Mouse (Mus musculus): ENCODE results near the gene C1qa. TPM values are rescaled to one million over a fixed set of nuclear protein-coding genes. Genes with fewer than 3 reads are reported as not detected.

The C1qa gene
- total RNA-seq, 1 experiment, result not detected

- in situ Hi-C loops (cut with MboI; ENCODE audit: low sequenced_read_pairs in 2 of 2, unreplicated experiment in 2 of 2), result no loop called here
- Histone ChIP-seq H3K27ac (ENCODE audit: insufficient read depth, low read depth, low read length, poor library complexity, severe bottlenecking) (no peak overlapping the region), H3K4me3 (ENCODE audit: insufficient read depth in 1 of 2, low read depth in 1 of 2, low read length in 2 of 2, poor library complexity in 1 of 2, severe bottlenecking in 1 of 2) (no peak overlapping the region), H3K4me1 (ENCODE audit: control insufficient read depth in 2 of 2, insufficient read depth in 2 of 2, low read length in 2 of 2, poor library complexity in 1 of 2) (peaks cover 2 to 17% of the 10 kb centered on the region in 2 experiments; a peak in 1 of 4 replicates), H3K9ac (ENCODE audit: insufficient read depth, low read depth, low read length, poor library complexity, severe bottlenecking) (no peak overlapping the region), H3K36me3 (ENCODE audit: control insufficient read depth, insufficient read depth, low read length, poor library complexity, severe bottlenecking) (no peaks in the 10 kb centered on the region), H3K9me3 (ENCODE audit: control insufficient read depth, insufficient read depth, low read depth, low read length) (no peaks in the 10 kb centered on the region)
- no peak for DNase-seq (ENCODE audit: low read depth, low spot score)
- TF ChIP-seq CHD2 (IDR thresholded peaks at IDR 0.05; ENCODE audit: low read depth, low read length) (no peak), ZC3H11A (IDR thresholded peaks at IDR 0.05; ENCODE audit: borderline replicate concordance, low read depth, low read length) (no peak), HCFC1 (IDR thresholded peaks at IDR 0.05; ENCODE audit: borderline replicate concordance, insufficient read depth, low read length) (no peak), ZNF384 (IDR thresholded peaks at IDR 0.05; ENCODE audit: low read depth, low read length) (no peak), MAFK (IDR thresholded peaks at IDR 0.05; ENCODE audit: insufficient read depth, low read depth, low read length) (no peak)
Observed at GRCm38 (mm10) chr4:136895861-136896260, 2.7 kb downstream of the C1qa start.

- Histone ChIP-seq H3K9ac (ENCODE audit: insufficient read depth, low read depth, low read length, poor library complexity, severe bottlenecking) (no peak overlapping the region), H3K27ac (ENCODE audit: insufficient read depth, low read depth, low read length, poor library complexity, severe bottlenecking) (no peak overlapping the region), H3K36me3 (ENCODE audit: control insufficient read depth, insufficient read depth, low read length, poor library complexity, severe bottlenecking) (no peaks in the 10 kb centered on the region), H3K9me3 (ENCODE audit: control insufficient read depth, insufficient read depth, low read depth, low read length) (no peaks in the 10 kb centered on the region), H3K4me3 (ENCODE audit: insufficient read depth in 1 of 2, low read depth in 1 of 2, low read length in 2 of 2, poor library complexity in 1 of 2, severe bottlenecking in 1 of 2) (no peak overlapping the region), H3K4me1 (ENCODE audit: control insufficient read depth in 2 of 2, insufficient read depth in 2 of 2, low read length in 2 of 2, poor library complexity in 1 of 2) (peaks cover 0 to 16% of the 10 kb centered on the region in 2 experiments; a peak in 1 of 4 replicates)
- in situ Hi-C loops (cut with MboI; ENCODE audit: low sequenced_read_pairs in 2 of 2, unreplicated experiment in 2 of 2), result loop anchor here in 1 of 2 experiments (5.0 kb wide), 1 partner anchor 177 kb away; no protein-coding TSS in a partner anchor
- DNase-seq (ENCODE audit: low read depth, low spot score), result no peak
- no peak for TF ChIP-seq MAFK (IDR thresholded peaks at IDR 0.05; ENCODE audit: insufficient read depth, low read depth, low read length)
- TF ChIP-seq HCFC1 (IDR thresholded peaks at IDR 0.05; ENCODE audit: borderline replicate concordance, insufficient read depth, low read length), result no peak
- TF ChIP-seq ZC3H11A (IDR thresholded peaks at IDR 0.05; ENCODE audit: borderline replicate concordance, low read depth, low read length), result no peak
Observed at GRCm38 (mm10) chr4:136894821-136895220, 3.8 kb downstream of the C1qa start.

GRCm38 (mm10) chr4:136893691-136894543 lies 4.7 kb downstream of the C1qa start:
- Histone ChIP-seq H3K9me3 (ENCODE audit: control insufficient read depth, insufficient read depth, low read depth, low read length) (no peaks in the 10 kb centered on the region), H3K4me1 (ENCODE audit: control insufficient read depth in 2 of 2, insufficient read depth in 2 of 2, low read length in 2 of 2, poor library complexity in 1 of 2) (peaks cover 0 to 14% of the 10 kb centered on the region in 2 experiments; a peak in 1 of 4 replicates), H3K4me3 (ENCODE audit: insufficient read depth in 1 of 2, low read depth in 1 of 2, low read length in 2 of 2, poor library complexity in 1 of 2, severe bottlenecking in 1 of 2) (no peak overlapping the region), H3K9ac (ENCODE audit: insufficient read depth, low read depth, low read length, poor library complexity, severe bottlenecking) (no peak overlapping the region), H3K27ac (ENCODE audit: insufficient read depth, low read depth, low read length, poor library complexity, severe bottlenecking) (no peak overlapping the region), H3K36me3 (ENCODE audit: control insufficient read depth, insufficient read depth, low read length, poor library complexity, severe bottlenecking) (no peaks in the 10 kb centered on the region)
- peak; percentile 23; the same call in 1 of the 2 replicates for TF ChIP-seq ZC3H11A (IDR thresholded peaks at IDR 0.05; ENCODE audit: borderline replicate concordance, low read depth, low read length)
- TF ChIP-seq CHD2 (IDR thresholded peaks at IDR 0.05; ENCODE audit: low read depth, low read length), result no peak
- no peak for DNase-seq (ENCODE audit: low read depth, low spot score)
- in situ Hi-C loops (cut with MboI; ENCODE audit: low sequenced_read_pairs in 2 of 2, unreplicated experiment in 2 of 2), result loop anchor here in 1 of 2 experiments (5.0 kb wide), 1 partner anchor 178 kb away; no protein-coding TSS in a partner anchor

- Histone ChIP-seq H3K4me1 (ENCODE audit: control insufficient read depth in 2 of 2, insufficient read depth in 2 of 2, low read length in 2 of 2, poor library complexity in 1 of 2) (peaks cover 0 to 14% of the 10 kb centered on the region in 2 experiments; a peak in 1 of 4 replicates), H3K9me3 (ENCODE audit: control insufficient read depth, insufficient read depth, low read depth, low read length) (no peaks in the 10 kb centered on the region), H3K4me3 (ENCODE audit: insufficient read depth in 1 of 2, low read depth in 1 of 2, low read length in 2 of 2, poor library complexity in 1 of 2, severe bottlenecking in 1 of 2) (no peak within 1 kb of the TSS), H3K9ac (ENCODE audit: insufficient read depth, low read depth, low read length, poor library complexity, severe bottlenecking) (no peak within 1 kb of the TSS), H3K27ac (ENCODE audit: insufficient read depth, low read depth, low read length, poor library complexity, severe bottlenecking) (no peak within 1 kb of the TSS), H3K36me3 (ENCODE audit: control insufficient read depth, insufficient read depth, low read length, poor library complexity, severe bottlenecking) (no peaks in the 10 kb centered on the region)
- no peak for TF ChIP-seq ZNF384 (IDR thresholded peaks at IDR 0.05; ENCODE audit: low read depth, low read length)
- TF ChIP-seq ZC3H11A (IDR thresholded peaks at IDR 0.05; ENCODE audit: borderline replicate concordance, low read depth, low read length), result no peak
- TF ChIP-seq HCFC1 (IDR thresholded peaks at IDR 0.05; ENCODE audit: borderline replicate concordance, insufficient read depth, low read length), result no peak
- TF ChIP-seq MAFK (IDR thresholded peaks at IDR 0.05; ENCODE audit: insufficient read depth, low read depth, low read length), result no peak
- no peak for TF ChIP-seq CHD2 (IDR thresholded peaks at IDR 0.05; ENCODE audit: low read depth, low read length)
- in situ Hi-C loops (cut with MboI; ENCODE audit: low sequenced_read_pairs in 2 of 2, unreplicated experiment in 2 of 2), result loop anchor here in 1 of 2 experiments (5.0 kb wide), 1 partner anchor 179 kb away; no protein-coding TSS in a partner anchor
- no peak for DNase-seq (ENCODE audit: low read depth, low spot score)
Observed at GRCm38 (mm10) chr4:136892811-136893210, 5.8 kb downstream of the C1qa start, which contains the start of gene C1qc. Gene C1qc (minus strand): TSS chr4:136893065.

Measured in ES-E14 (cell line).